Mouse (Mus musculus): ENCODE results near the gene Rab17. TPM values are rescaled to one million over a fixed set of nuclear protein-coding genes. Genes with fewer than 3 reads are reported as not detected.

The Rab17 gene
- polyA plus RNA-seq (2017; shearing (Covaris generic)) = not detected

- no peak for ATAC-seq
Observed at GRCm38 (mm10) chr1:90969347-90969784, at the start of gene Rab17. Rab17 (minus strand) TSS chr1:90969661.

- no peak for ATAC-seq
Observed at GRCm38 (mm10) chr1:91017111-91017758, 47.8 kb upstream of the Rab17 start.

- no peak for ATAC-seq
Observed at GRCm38 (mm10) chr1:91015571-91015970, 46.1 kb upstream of the Rab17 start.

GRCm38 (mm10) chr1:91013803-91014202, 44.3 kb upstream of the Rab17 start:
- no peak for ATAC-seq

GRCm38 (mm10) chr1:91011336-91011735, 41.9 kb upstream of the Rab17 start:
- no peak for ATAC-seq

- ATAC-seq = no peak
Observed at GRCm38 (mm10) chr1:91010716-91011115, 41.3 kb upstream of the Rab17 start.

- no peak for ATAC-seq
Observed at GRCm38 (mm10) chr1:91010216-91010615, 40.8 kb upstream of the Rab17 start.

GRCm38 (mm10) chr1:91009266-91009665, 39.8 kb upstream of the Rab17 start:
- ATAC-seq = no peak

- ATAC-seq = no peak
Observed at GRCm38 (mm10) chr1:91008746-91009145, 39.3 kb upstream of the Rab17 start.

- no peak for ATAC-seq
Observed at GRCm38 (mm10) chr1:91008147-91008682, 38.8 kb upstream of the Rab17 start.

GRCm38 (mm10) chr1:91006708-91007107, 37.2 kb upstream of the Rab17 start:
- ATAC-seq = no peak

- ATAC-seq = no peak
Observed at GRCm38 (mm10) chr1:91006037-91006436, 36.6 kb upstream of the Rab17 start.

GRCm38 (mm10) chr1:91003522-91004253, 34.2 kb upstream of the Rab17 start:
- ATAC-seq = no peak

GRCm38 (mm10) chr1:91002641-91003040, 33.2 kb upstream of the Rab17 start:
- no peak for ATAC-seq

GRCm38 (mm10) chr1:91001871-91002539, 32.5 kb upstream of the Rab17 start:
- ATAC-seq = no peak

GRCm38 (mm10) chr1:91001101-91001500, 31.6 kb upstream of the Rab17 start:
- no peak for ATAC-seq

GRCm38 (mm10) chr1:90999911-91000601, 30.6 kb upstream of the Rab17 start:
- no peak for ATAC-seq

GRCm38 (mm10) chr1:90998891-90999611, 29.6 kb upstream of the Rab17 start:
- ATAC-seq = no peak

- ATAC-seq = no peak
Observed at GRCm38 (mm10) chr1:90998268-90998890, 28.9 kb upstream of the Rab17 start, which contains the start of gene Lrrfip1. Lrrfip1 (plus strand) TSS chr1:90998737.

GRCm38 (mm10) chr1:90997641-90998040, 28.2 kb upstream of the Rab17 start:
- no peak for ATAC-seq

GRCm38 (mm10) chr1:90997136-90997535, 27.7 kb upstream of the Rab17 start:
- ATAC-seq = no peak
